Mouse (Mus musculus) mesoderm, embryonic 11.5 days (tissue): ENCODE data around the gene Krt24.

Experiments
- DNase-seq: peaks from one replicate; pipeline ENCODE4 v3.0.0-alpha.2; 2012; ENCODE audit warnings: low read depth, low spot score

Gene Krt24

GRCm38 (mm10) chr11:99284833-99285312 lies at the start of gene Krt24:
TSS of gene Krt24 (minus strand) at chr11:99285262.
- no peak for DNase-seq

- DNase-seq, result no peak
These were observed 48.4 kb upstream of the Krt24 start for GRCm38 (mm10) chr11:99333426-99333825.

DNA sequence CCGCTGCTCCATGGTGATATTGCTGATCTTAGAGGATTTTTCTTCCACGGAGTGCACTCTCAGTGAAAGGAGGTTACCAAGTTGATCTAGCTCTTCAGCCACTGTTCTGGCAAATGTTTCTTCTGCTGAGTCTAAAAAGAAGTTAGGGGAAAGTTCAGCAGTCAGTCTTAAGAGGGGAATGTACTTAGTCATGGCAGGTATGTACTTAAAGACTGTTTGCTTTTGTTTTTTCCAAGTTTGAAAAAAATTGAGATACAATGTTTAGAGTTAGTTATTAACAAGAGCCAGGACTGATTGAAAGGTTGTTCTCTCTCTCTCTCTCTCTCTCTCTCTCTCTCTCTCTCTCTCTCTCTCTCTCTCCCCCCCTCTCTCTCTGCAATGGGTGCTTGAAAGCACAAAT lies 44.6 kb upstream of the Krt24 start:
- no peak for DNase-seq

- DNase-seq, result no peak
These were observed 37.8 kb upstream of the Krt24 start, which contains the start of gene Krt25 for GRCm38 (mm10) chr11:99322851-99323250. TSS of gene Krt25 (minus strand) at chr11:99322951.

- no peak for DNase-seq
These were observed 36.0 kb upstream of the Krt24 start for GRCm38 (mm10) chr11:99321094-99321493.

GRCm38 (mm10) chr11:99319127-99319526 lies 34.1 kb upstream of the Krt24 start:
- no peak for DNase-seq

GRCm38 (mm10) chr11:99316543-99316942 lies 31.5 kb upstream of the Krt24 start:
- DNase-seq, result no peak

DNA sequence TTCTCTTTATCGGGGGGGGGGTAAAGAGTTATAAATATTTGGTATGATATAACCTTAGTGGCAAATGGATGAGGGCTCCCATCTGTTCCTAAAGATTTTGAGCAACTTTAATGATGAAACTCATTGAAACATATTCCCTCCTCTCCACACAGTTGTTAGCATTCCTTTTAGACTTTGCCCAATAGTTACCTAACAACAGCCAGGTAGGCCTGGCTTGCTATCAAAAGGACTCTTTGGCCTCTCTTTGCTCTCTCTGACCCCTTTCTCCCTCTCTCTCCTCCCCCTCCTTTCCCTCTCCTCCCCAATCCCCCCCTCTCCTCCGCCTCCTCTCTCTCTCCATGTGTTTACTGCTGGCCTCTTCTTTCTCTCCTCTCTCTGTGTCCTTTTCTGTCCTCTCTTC lies 29.5 kb upstream of the Krt24 start:
- DNase-seq, result no peak

- DNase-seq, result peak; percentile 62
These were observed 25.8 kb upstream of the Krt24 start for GRCm38 (mm10) chr11:99310882-99311281.

DNA sequence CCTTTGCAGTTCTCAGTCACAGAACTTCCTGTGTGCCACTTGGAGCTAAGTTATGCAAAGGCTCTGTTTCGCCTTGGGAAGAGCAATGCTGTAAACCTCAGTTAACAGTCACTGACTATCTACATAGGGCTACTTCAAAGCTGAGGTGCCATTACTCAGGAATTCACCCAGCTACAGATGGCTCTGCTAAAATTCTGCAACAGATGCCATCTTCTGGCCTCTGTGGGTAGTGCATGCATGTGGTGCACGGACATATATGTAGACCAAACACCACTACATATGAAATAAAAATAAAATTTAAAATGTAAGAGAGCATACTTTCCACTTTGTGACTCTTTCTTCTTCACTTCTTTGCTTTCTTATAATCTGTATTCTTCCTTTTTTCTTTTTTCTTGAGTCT lies 22.5 kb upstream of the Krt24 start:
- DNase-seq, result peak; percentile 84

DNA sequence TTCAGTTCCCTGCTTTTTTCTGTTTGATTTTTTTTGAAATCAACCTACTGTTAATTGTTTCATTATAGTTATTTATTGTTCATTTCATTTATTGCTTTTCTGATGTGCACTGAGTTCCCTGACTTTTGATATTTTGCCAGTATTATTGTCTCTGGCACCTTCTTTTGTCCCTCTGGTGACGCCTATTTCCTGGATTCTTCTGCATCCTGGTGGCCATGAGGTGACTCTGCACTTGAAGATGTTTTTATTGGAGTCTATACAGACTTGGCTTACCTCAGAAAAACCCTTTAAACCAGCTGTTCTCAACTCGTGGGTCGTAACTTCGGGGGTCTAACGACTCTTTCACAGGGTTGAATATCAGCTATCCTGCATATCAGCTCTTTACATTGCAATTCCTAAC lies 10.0 kb upstream of the Krt24 start:
- DNase-seq, result no peak

DNA sequence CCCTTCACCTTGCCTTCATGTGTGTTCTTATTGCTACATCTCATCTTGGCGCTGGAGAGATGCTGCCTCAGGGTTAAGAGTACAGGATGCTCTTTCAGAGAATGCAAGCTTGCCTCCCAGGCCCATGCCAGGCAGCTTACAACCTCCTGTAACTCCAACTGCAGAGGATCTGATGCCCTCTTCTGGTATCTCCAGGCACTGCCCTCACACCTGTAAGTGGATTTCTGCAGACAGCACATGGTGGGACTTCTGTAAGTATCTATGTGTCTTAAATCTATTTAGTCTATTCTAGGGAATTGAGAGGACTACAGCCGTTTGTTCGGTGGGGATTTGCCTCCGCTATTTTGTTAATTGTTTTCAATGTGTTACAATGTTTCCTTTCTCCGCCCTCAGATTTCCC lies 7.8 kb upstream of the Krt24 start:
- DNase-seq, result peak; percentile 26

DNA sequence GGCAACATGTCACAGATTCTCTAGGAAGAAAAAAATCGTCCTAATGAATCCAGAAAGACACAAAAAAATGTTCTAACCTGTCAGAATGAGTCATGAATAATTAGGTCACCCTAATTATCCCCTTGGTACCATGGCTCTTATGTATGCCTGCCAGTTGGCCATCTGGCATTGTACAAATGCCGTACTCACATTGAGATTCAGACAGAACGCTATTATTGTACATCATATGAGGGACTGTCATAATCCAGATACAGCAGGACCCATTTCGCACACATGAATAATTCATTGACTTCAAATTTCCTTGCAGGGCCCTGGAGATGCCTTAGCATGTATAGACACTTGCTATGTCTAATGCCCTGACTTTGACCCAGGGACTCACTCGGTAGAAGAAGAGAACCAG lies 1.1 kb downstream of the Krt24 start:
- DNase-seq, result no peak

DNA sequence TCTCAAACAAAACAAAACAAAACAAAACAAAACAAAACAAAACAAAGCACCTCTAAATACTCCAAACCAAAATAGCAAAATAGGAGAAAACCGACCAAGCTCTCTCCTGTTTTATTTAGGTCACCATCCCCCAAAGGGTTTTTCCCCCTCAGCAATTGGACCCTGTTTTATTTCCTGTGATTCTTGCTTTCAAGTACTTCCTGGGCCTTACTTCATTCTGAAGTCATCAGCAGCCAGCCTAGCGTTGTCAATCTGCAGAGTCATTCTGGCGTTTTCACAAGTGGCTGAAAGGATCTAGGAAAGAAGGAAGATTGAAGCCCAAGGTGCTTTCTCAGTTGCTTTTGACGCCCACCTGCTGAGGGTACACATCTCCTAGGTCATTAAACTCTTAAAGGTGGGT lies 1.7 kb downstream of the Krt24 start:
- DNase-seq, result no peak

DNA sequence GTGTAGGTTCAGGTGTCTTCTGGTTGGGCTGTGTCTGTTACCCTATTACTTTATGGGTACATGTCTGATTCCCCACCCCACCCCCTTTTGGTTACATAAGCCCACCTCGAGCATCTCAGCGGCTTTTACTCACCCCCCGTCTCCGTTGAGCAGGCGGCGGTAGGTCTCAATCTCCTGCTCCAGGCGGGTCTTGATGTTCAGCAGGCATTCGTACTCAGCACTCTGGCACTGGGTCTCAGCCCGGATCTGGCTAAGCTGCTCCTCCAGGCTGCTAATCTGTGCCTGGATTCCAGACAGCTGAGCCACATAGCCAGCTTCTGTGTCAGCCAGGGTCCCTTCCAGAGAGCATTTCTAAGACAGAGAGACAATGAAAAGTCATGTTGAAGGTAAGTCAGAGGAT lies 3.9 kb downstream of the Krt24 start:
- DNase-seq, result no peak

- DNase-seq, result no peak
These were observed 5.1 kb downstream of the Krt24 start for GRCm38 (mm10) chr11:99279986-99280385.

DNA sequence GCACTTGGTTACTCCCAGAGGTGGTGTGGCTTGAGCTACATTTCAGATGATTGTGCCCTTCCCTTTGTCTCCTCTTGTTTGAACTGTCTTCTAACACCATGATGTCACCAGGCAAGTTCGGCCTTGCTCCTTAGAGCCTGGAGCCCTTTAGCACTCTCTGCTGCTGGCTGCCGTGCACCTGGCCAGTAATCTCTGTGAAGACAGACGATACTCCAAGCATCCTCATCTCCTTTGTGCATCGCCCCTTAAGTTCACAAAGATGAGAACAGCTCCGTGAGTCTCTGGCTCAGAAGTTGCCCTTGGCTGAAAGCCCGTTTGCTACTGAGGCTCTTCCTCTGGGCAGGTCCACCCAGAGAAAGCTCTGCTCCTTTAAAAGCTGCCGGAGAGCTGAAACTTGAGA lies 8.3 kb downstream of the Krt24 start:
- no peak for DNase-seq

- DNase-seq, result no peak
These were observed 9.4 kb downstream of the Krt24 start for GRCm38 (mm10) chr11:99275624-99276023.

- no peak for DNase-seq
These were observed 12.3 kb downstream of the Krt24 start for GRCm38 (mm10) chr11:99272721-99273120.

DNA sequence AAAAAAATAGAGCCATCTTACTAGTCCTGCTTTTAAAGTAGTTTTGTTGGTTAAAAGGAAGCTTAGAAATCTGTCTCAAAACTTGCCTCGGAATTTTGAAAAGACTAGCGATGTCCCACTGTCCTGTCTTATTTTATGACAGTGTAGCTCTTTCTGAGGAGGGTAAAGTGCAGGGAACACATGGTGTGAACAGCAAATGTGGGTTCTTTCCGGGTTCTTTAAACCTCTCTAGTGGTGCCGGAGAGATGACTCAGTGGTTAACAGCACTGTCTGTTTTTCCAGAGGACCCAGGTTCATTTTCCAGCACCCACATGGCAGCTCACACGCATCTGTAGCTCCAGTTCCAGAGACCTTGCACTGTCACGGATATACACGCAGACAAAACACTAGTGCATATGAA lies 15.9 kb downstream of the Krt24 start:
- no peak for DNase-seq

GRCm38 (mm10) chr11:99265796-99266195 lies 19.3 kb downstream of the Krt24 start:
- DNase-seq, result peak; percentile 25

GRCm38 (mm10) chr11:99265220-99265619 lies 19.8 kb downstream of the Krt24 start:
- DNase-seq, result no peak

DNA sequence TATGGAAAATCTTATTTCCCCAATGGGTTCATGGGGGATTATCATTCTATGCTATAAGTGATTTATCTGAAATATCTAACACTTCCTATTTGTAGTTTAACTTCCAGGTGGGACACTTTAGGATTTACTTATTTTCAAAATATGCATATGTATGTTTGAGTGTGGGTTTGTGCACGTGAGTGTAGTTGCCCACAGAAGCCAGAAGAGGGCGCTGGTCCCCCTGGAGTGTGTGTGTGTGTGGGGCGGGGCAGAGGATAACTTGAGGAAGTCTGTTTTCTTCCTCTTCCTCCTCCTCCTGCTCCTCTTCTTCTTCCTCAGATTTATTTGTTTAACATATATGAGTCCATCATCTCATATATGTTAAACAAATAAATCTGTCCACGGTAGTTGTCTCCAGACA lies 28.8 kb downstream of the Krt24 start:
- no peak for DNase-seq

GRCm38 (mm10) chr11:99255316-99255715 lies 29.7 kb downstream of the Krt24 start:
- no peak for DNase-seq
